Mouse (Mus musculus) forebrain, embryonic 15.5 days (tissue): ENCODE measurements around the gene Ssbp2. TPM values are rescaled to one million over a fixed set of nuclear protein-coding genes. Genes with fewer than 3 reads are reported as not detected.

ENCODE experiments used
- ATAC-seq: fragments of 200-750 bp; cut with Nextera tagmentation; replicated peaks from 2 replicates; pipeline ENCODE4 v1.8.0; 2017; ENCODE audit warnings: mild to moderate bottlenecking, moderate TSS enrichment, moderate library complexity
- H3K27ac ChIP-seq: fragments of 300-500 bp; sonication (generic); replicated peaks from 2 replicates; pipeline ENCODE4 v1.5.1; 2015; ENCODE audit warnings: mild to moderate bottlenecking, inconsistent platforms
- H3K27me3 ChIP-seq: fragments of 300-500 bp; sonication (generic); 2 replicates; pipeline ENCODE4 v1.6.1; 2015; ENCODE audit warnings: inconsistent platforms
- H3K36me3 ChIP-seq: fragments of 300-500 bp; sonication (generic); 2 replicates; pipeline ENCODE4 v1.6.1; 2015; ENCODE audit warnings: mild to moderate bottlenecking, inconsistent platforms
- H3K4me1 ChIP-seq: fragments of 300-500 bp; sonication (generic); 2 replicates; pipeline ENCODE4 v1.6.1; 2015; ENCODE audit warnings: inconsistent platforms
- H3K4me2 ChIP-seq: fragments of 300-500 bp; sonication (generic); replicated peaks from 2 replicates; pipeline ENCODE4 v1.6.1; 2015; ENCODE audit warnings: mild to moderate bottlenecking, inconsistent platforms
- H3K4me3 ChIP-seq: fragments of 300-500 bp; sonication (generic); 2 replicates; pipeline ENCODE4 v1.5.1; 2015; ENCODE audit warnings: mild to moderate bottlenecking, inconsistent platforms
- H3K9ac ChIP-seq: fragments of 300-500 bp; sonication (generic); replicated peaks from 2 replicates; pipeline ENCODE4 v1.6.1; 2015; ENCODE audit warnings: mild to moderate bottlenecking, inconsistent platforms
- H3K9me3 ChIP-seq: fragments of 300-500 bp; sonication (generic); 2 replicates; pipeline ENCODE4 v1.6.1; 2016; ENCODE audit warnings: inconsistent platforms
- WGBS: fragments of 180-500 bp; shearing (Covaris S2); methylation state at CpG from one replicate; pipeline ENCODE4 v1.1.7; 2015; ENCODE audit warnings: mixed read lengths; 5-methylcytosine and 5-hydroxymethylcytosine counted together
- polyA plus RNA-seq: library from polyadenylated mRNA; unstranded; fragments of >200 nt; fragmentation: Nextera tagmentation; extraction: Ambion mirVana; gene quantifications from 2 replicates; pipeline ENCODE4 v1.2.1, GENCODE M21; 2015

Ssbp2 gene
- polyA plus RNA-seq, 1 experiment from 2014 or later: 308 TPM

- no peak for ATAC-seq
- Histone ChIP-seq H3K27ac (no peak overlapping the region), H3K9me3 (no peaks in the 10 kb centered on the region), H3K4me1 (no peaks in the 10 kb centered on the region), H3K9ac (no peak overlapping the region), H3K36me3 (no peaks in the 10 kb centered on the region), H3K4me3 (no peak overlapping the region), H3K4me2 (no peak overlapping the region), H3K27me3 (no peaks in the 10 kb centered on the region)
- WGBS: 94% methylated on average over 3 of the region's 3 CpGs
Observed at GRCm38 (mm10) chr13:91501735-91502134, 41.7 kb downstream of the Ssbp2 start.

GRCm38 (mm10) chr13:91502642-91503373 is 42.7 kb downstream of the Ssbp2 start:
- Histone ChIP-seq H3K4me3 (no peak overlapping the region), H3K9me3 (no peaks in the 10 kb centered on the region), H3K27ac (no peak overlapping the region), H3K4me1 (no peaks in the 10 kb centered on the region), H3K9ac (no peak overlapping the region), H3K27me3 (no peaks in the 10 kb centered on the region), H3K36me3 (no peaks in the 10 kb centered on the region), H3K4me2 (no peak overlapping the region)
- ATAC-seq: no peak
- WGBS: 84% methylated on average over 12 of the region's 12 CpGs

- no peak overlapping the region for H3K9ac ChIP-seq
- WGBS: 88% methylated on average over 1 of the region's 1 CpGs
- no peak for ATAC-seq
Observed at GRCm38 (mm10) chr13:91508991-91509390, 48.9 kb downstream of the Ssbp2 start.

GRCm38 (mm10) chr13:91509467-91509866 is 49.4 kb downstream of the Ssbp2 start:
- no peaks in the 10 kb centered on the region for H3K9me3 ChIP-seq
- H3K27me3 ChIP-seq: no peaks in the 10 kb centered on the region
- 92% methylated on average over 2 of the region's 2 CpGs for WGBS
- no peaks in the 10 kb centered on the region for H3K36me3 ChIP-seq
- H3K27ac ChIP-seq: no peak overlapping the region
- no peak for ATAC-seq
- H3K9ac ChIP-seq: no peak overlapping the region
- no peak overlapping the region for H3K4me3 ChIP-seq
- H3K4me2 ChIP-seq: no peak overlapping the region
- no peaks in the 10 kb centered on the region for H3K4me1 ChIP-seq

More at GRCm38 (mm10) chr13:91508991-91509390, 48.9 kb downstream of the Ssbp2 start:
- Histone ChIP-seq H3K4me1 (no peaks in the 10 kb centered on the region), H3K4me2 (no peak overlapping the region), H3K4me3 (no peak overlapping the region), H3K27me3 (no peaks in the 10 kb centered on the region), H3K27ac (no peak overlapping the region), H3K9me3 (no peaks in the 10 kb centered on the region), H3K36me3 (no peaks in the 10 kb centered on the region)

- ATAC-seq: no peak
- Histone ChIP-seq H3K36me3 (no peaks in the 10 kb centered on the region), H3K27me3 (no peaks in the 10 kb centered on the region), H3K4me3 (no peak overlapping the region), H3K9ac (no peak overlapping the region), H3K27ac (no peak overlapping the region), H3K4me2 (no peak overlapping the region), H3K9me3 (no peaks in the 10 kb centered on the region), H3K4me1 (peaks cover 4% of the 10 kb centered on the region)
- WGBS: 86% methylated on average over 4 of the region's 4 CpGs
Observed at GRCm38 (mm10) chr13:91514979-91515378, 54.9 kb downstream of the Ssbp2 start.

- no peak overlapping the region for H3K27ac ChIP-seq
- no peaks in the 10 kb centered on the region for H3K9me3 ChIP-seq
- H3K4me3 ChIP-seq: no peak overlapping the region
- H3K4me2 ChIP-seq: no peak overlapping the region
- H3K4me1 ChIP-seq: peaks cover 12% of the 10 kb centered on the region
- 24% methylated on average over 4 of the region's 4 CpGs for WGBS
- no peaks in the 10 kb centered on the region for H3K36me3 ChIP-seq
- no peak overlapping the region for H3K9ac ChIP-seq
- no peak for ATAC-seq
- no peaks in the 10 kb centered on the region for H3K27me3 ChIP-seq
Observed at GRCm38 (mm10) chr13:91520073-91520750, 60.1 kb downstream of the Ssbp2 start.

- no peak for ATAC-seq
- no peak overlapping the region for H3K4me2 ChIP-seq
- WGBS: 100% methylated on average over 1 of the region's 1 CpGs
Observed at GRCm38 (mm10) chr13:91520968-91521367, 60.9 kb downstream of the Ssbp2 start.

GRCm38 (mm10) chr13:91526058-91526457 is 66.0 kb downstream of the Ssbp2 start:
- no peak overlapping the region for H3K9ac ChIP-seq
- ATAC-seq: no peak
- no peak overlapping the region for H3K27ac ChIP-seq
- no peak overlapping the region for H3K4me3 ChIP-seq
- 89% methylated on average over 12 of the region's 12 CpGs for WGBS
- no peaks in the 10 kb centered on the region for H3K36me3 ChIP-seq
- no peaks in the 10 kb centered on the region for H3K27me3 ChIP-seq
- H3K9me3 ChIP-seq: no peaks in the 10 kb centered on the region
- peaks cover 3% of the 10 kb centered on the region; the same call in 1 of the 2 replicates for H3K4me1 ChIP-seq
- H3K4me2 ChIP-seq: no peak overlapping the region

More at GRCm38 (mm10) chr13:91520968-91521367, 60.9 kb downstream of the Ssbp2 start:
- Histone ChIP-seq H3K4me3 (no peak overlapping the region), H3K9me3 (no peaks in the 10 kb centered on the region), H3K27ac (no peak overlapping the region), H3K27me3 (no peaks in the 10 kb centered on the region), H3K36me3 (no peaks in the 10 kb centered on the region), H3K4me1 (peaks cover 12% of the 10 kb centered on the region), H3K9ac (no peak overlapping the region)

GRCm38 (mm10) chr13:91529821-91530220 is 69.7 kb downstream of the Ssbp2 start:
- Histone ChIP-seq H3K9ac (no peak overlapping the region), H3K27me3 (no peaks in the 10 kb centered on the region), H3K27ac (no peak overlapping the region), H3K36me3 (peaks cover 14% of the 10 kb centered on the region), H3K4me1 (no peaks in the 10 kb centered on the region), H3K4me3 (no peak overlapping the region), H3K4me2 (no peak overlapping the region), H3K9me3 (no peaks in the 10 kb centered on the region)
- 97% methylated on average over 3 of the region's 3 CpGs for WGBS
- ATAC-seq: no peak

- no peak for ATAC-seq
Observed at GRCm38 (mm10) chr13:91536711-91537110, 76.6 kb downstream of the Ssbp2 start.

GRCm38 (mm10) chr13:91540145-91541068 is 80.3 kb downstream of the Ssbp2 start:
- Histone ChIP-seq H3K4me3 (no peak overlapping the region), H3K4me2 (no peak overlapping the region), H3K27ac (no peak overlapping the region), H3K4me1 (no peaks in the 10 kb centered on the region), H3K36me3 (no peaks in the 10 kb centered on the region), H3K27me3 (no peaks in the 10 kb centered on the region), H3K9me3 (no peaks in the 10 kb centered on the region), H3K9ac (no peak overlapping the region)
- ATAC-seq: no peak
- WGBS: 95% methylated on average over 2 of the region's 2 CpGs

More at GRCm38 (mm10) chr13:91536711-91537110, 76.6 kb downstream of the Ssbp2 start:
- no peak overlapping the region for H3K4me3 ChIP-seq
- H3K27ac ChIP-seq: no peak overlapping the region
- peaks cover 14% of the 10 kb centered on the region for H3K36me3 ChIP-seq
- H3K27me3 ChIP-seq: no peaks in the 10 kb centered on the region
- 85% methylated on average over 3 of the region's 3 CpGs for WGBS
- H3K9ac ChIP-seq: no peak overlapping the region
- no peaks in the 10 kb centered on the region for H3K9me3 ChIP-seq
- no peak overlapping the region for H3K4me2 ChIP-seq
- no peaks in the 10 kb centered on the region for H3K4me1 ChIP-seq

GRCm38 (mm10) chr13:91541069-91541429 is 81.0 kb downstream of the Ssbp2 start:
- Histone ChIP-seq H3K9ac (no peak overlapping the region), H3K4me3 (no peak overlapping the region), H3K4me2 (no peak overlapping the region), H3K9me3 (no peaks in the 10 kb centered on the region), H3K36me3 (no peaks in the 10 kb centered on the region), H3K4me1 (no peaks in the 10 kb centered on the region), H3K27ac (no peak overlapping the region), H3K27me3 (no peaks in the 10 kb centered on the region)
- no peak for ATAC-seq
- 86% methylated on average over 6 of the region's 6 CpGs for WGBS
